Mouse (Mus musculus): Measurements from ENCODE around the gene Gm10160.

- TF ChIP-seq CTCF (IDR thresholded peaks at IDR 0.05; ENCODE audit: low read depth, low read length) (no peak), POLR2A (IDR thresholded peaks at IDR 0.05; ENCODE audit: borderline replicate concordance, low read depth, low read length) (no peak)
These were observed 4.5 kb upstream of the Gm10160 start for GRCm38 (mm10) chr7:81860071-81860470.
